Mouse (Mus musculus) G1E (cell line): ENCODE results near the gene Clrn3. TPM values are rescaled to one million over a fixed set of nuclear protein-coding genes. Genes with fewer than 3 reads are reported as not detected.

Experiments
- ATAC-seq: 2 replicates; pipeline ENCODE4 v1.8.0; 2016; ENCODE audit warnings: mild to moderate bottlenecking; ENCODE audit not compliant: insufficient number of reproducible peaks, poor library complexity, low FRiP score, severe bottlenecking; ENCODE audit errors: extremely low read depth
- DNase-seq: peaks from one replicate; pipeline ENCODE4 v3.0.0; 2012; ENCODE audit warnings: low spot score
- H3K27me3 ChIP-seq: 2 replicates; pipeline ENCODE4 v1.6.1; 2012; ENCODE audit warnings: mild to moderate bottlenecking, low read length, inconsistent platforms; ENCODE audit not compliant: insufficient read depth
- H3K36me3 ChIP-seq: replicated peaks from 2 replicates; pipeline ENCODE3; 2012; ENCODE audit warnings: mild to moderate bottlenecking, inconsistent platforms
- H3K4me1 ChIP-seq: 2 replicates; pipeline ENCODE4 v1.6.1; 2012; ENCODE audit warnings: low read depth, low read length, inconsistent platforms, mixed read lengths; ENCODE audit not compliant: insufficient read depth
- H3K4me3 ChIP-seq: 2 replicates; pipeline ENCODE4 v1.5.1; 2012; ENCODE audit warnings: low read depth, mild to moderate bottlenecking, inconsistent platforms, low read length, moderate library complexity, mixed read lengths
- H3K9me3 ChIP-seq: replicated peaks from 2 replicates; pipeline ENCODE4 v1.6.1; 2012; ENCODE audit warnings: inconsistent platforms
- CTCF ChIP-seq: IDR thresholded peaks from 2 replicates; pipeline ENCODE4 v1.5.1; 2012; ENCODE audit warnings: low read depth, low read length, inconsistent platforms, mixed read lengths
- GATA1 ChIP-seq: IDR thresholded peaks from 2 replicates; pipeline ENCODE4 v1.6.1; 2012; ENCODE audit warnings: borderline replicate concordance, low read length, inconsistent platforms, mixed read lengths
- GATA2 ChIP-seq: IDR thresholded peaks from 2 replicates; pipeline ENCODE4 v1.6.1; 2012; ENCODE audit warnings: low read depth, low read length, inconsistent platforms, borderline replicate concordance
- POLR2AphosphoS5 ChIP-seq: IDR thresholded peaks from 2 replicates; pipeline ENCODE4 v1.6.1; 2012; ENCODE audit warnings: low read depth, low read length, inconsistent platforms; ENCODE audit not compliant: insufficient replicate concordance
- TAL1 ChIP-seq: conservative IDR thresholded peaks from 2 replicates; pipeline ENCODE4 v1.6.1; 2012; ENCODE audit warnings: low read depth, low read length, inconsistent platforms, mixed read lengths
- polyA plus RNA-seq: library from polyadenylated mRNA; stranded (reverse); fragments of >175 nt; gene quantifications from 2 replicates; pipeline ENCODE4 v1.2.3, GENCODE M21; 2012
- total RNA-seq, 2 experiments: library from RNA; stranded (forward) in 1 of 2; stranded (reverse) in 1 of 2; fragments of 200-1000 nt in 1 of 2; fragments of >200 nt in 1 of 2; fragmentation: Nextera tagmentation in 1 of 2; gene quantifications; 2 replicates each; pipeline ENCODE4 v1.2.3; 2014 to 2017

Clrn3 gene
- total and polyA plus RNA-seq, 3 experiments, result 0.11 TPM; not detected in 2

- ATAC-seq (no peak), DNase-seq (peak; percentile 30)
- no peaks in the 10 kb centered on the region for H3K27me3 ChIP-seq
- H3K4me1 ChIP-seq, result peaks cover 77% of the 10 kb centered on the region
- H3K4me3 ChIP-seq, result peak overlapping the region; percentile 100
- H3K9me3 ChIP-seq, result no peaks in the 10 kb centered on the region
- H3K36me3 ChIP-seq, result peaks cover 49% of the 10 kb centered on the region
- peak; percentile 10; the same call in 1 of the 2 replicates for TF ChIP-seq POLR2AphosphoS5
- no peak for TF ChIP-seq CTCF
These were observed 9.7 kb upstream of the Clrn3 start for GRCm38 (mm10) chr7:135537948-135538741.

- ATAC-seq, result peak; percentile 69
- DNase-seq, result peak; percentile 86
- Histone ChIP-seq H3K9me3 (no peaks in the 10 kb centered on the region), H3K4me3 (peak within 1 kb of the TSS; percentile 100), H3K27me3 (no peaks in the 10 kb centered on the region), H3K4me1 (peaks cover 70% of the 10 kb centered on the region), H3K36me3 (peaks cover 43% of the 10 kb centered on the region)
- TF ChIP-seq POLR2AphosphoS5 (no peak), CTCF (peak; percentile 46)
These were observed 9.0 kb upstream of the Clrn3 start, which contains the start of gene Ptpre for GRCm38 (mm10) chr7:135537341-135537901. Gene Ptpre (plus strand): TSS chr7:135537481.

- ATAC-seq, result peak; percentile 12
- Histone ChIP-seq H3K36me3 (peaks cover 29% of the 10 kb centered on the region), H3K4me3 (no peak overlapping the region; the same call in 1 of the 2 replicates), H3K9me3 (no peaks in the 10 kb centered on the region), H3K4me1 (peaks cover 55% of the 10 kb centered on the region), H3K27me3 (peaks cover 5% of the 10 kb centered on the region; the same call in 1 of the 2 replicates)
- peak; percentile 38 for DNase-seq
- TF ChIP-seq TAL1 (no peak), GATA2 (no peak), GATA1 (no peak), POLR2AphosphoS5 (no peak), CTCF (no peak)
These were observed 7.5 kb upstream of the Clrn3 start for GRCm38 (mm10) chr7:135535908-135536307.

DNA sequence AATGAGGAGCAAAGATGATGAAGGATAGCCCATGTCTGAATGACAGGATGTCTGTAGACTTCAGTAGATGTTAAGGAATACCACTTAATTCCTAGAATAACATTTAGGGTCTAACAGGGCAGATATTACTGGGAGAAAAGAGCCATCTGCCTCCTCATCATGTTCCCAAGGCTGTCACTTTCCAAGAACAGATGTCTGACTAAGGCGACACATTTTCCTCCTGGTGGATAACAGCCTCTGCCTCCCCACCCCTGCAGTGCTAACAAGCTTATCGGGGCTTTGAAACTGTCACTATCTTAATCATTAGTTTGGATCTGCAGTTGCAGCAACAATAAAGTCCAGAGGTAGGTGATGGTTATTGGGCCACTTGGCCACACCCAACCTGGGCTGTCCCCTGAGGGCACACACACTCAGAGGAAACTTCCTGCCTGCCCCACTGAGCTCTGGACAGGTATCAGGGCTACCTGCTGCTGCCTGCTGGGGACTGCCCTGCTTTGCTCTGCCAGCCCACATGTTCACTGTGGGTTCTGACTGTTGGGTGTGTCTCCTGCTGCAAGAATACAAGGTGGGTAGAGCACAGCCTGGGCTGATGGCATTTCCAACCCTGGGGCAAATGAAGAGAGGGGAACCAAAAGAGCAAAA lies 6.2 kb upstream of the Clrn3 start:
- Histone ChIP-seq H3K9me3 (no peaks in the 10 kb centered on the region), H3K36me3 (peaks cover 16% of the 10 kb centered on the region), H3K4me1 (peaks cover 43% of the 10 kb centered on the region), H3K4me3 (peak overlapping the region; percentile 38; the same call in 1 of the 2 replicates), H3K27me3 (peaks cover 7% of the 10 kb centered on the region)
- DNase-seq (no peak), ATAC-seq (no peak)
- no peak for TF ChIP-seq CTCF
- no peak for TF ChIP-seq GATA2
- no peak for TF ChIP-seq POLR2AphosphoS5
- TF ChIP-seq GATA1, result no peak
- TF ChIP-seq TAL1, result no peak

DNA sequence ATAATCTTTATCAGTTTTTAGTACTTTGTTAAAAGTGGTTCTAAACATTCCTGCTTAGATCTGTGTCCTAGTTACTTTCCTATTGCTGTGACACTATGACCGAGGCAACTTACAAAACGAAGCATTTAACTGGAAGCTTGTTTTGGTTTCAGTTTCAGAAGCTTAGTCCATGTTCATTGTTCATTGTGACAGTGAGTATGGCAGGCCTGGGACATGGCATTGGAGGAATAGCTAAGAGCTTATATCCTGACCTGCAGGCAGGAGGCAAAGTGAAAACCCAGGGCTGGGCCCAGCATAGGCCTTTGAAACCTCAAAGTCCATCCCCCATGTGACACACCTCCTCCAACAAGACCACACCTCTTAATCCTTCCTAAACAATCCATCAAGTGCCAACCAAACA lies 614 bp upstream of the Clrn3 start:
- TF ChIP-seq GATA2, result no peak
- no peak for TF ChIP-seq GATA1
- no peak for TF ChIP-seq TAL1
- no peak for TF ChIP-seq CTCF
- TF ChIP-seq POLR2AphosphoS5, result no peak
- no peak for ATAC-seq
- no peak overlapping the region for H3K4me3 ChIP-seq
- H3K4me1 ChIP-seq, result peaks cover 4% of the 10 kb centered on the region
- H3K27me3 ChIP-seq, result peaks cover 35% of the 10 kb centered on the region
- no peaks in the 10 kb centered on the region for H3K9me3 ChIP-seq
- H3K36me3 ChIP-seq, result no peaks in the 10 kb centered on the region
- no peak for DNase-seq

- peaks cover 45% of the 10 kb centered on the region for H3K27me3 ChIP-seq
- no peak overlapping the region for H3K4me3 ChIP-seq
- no peaks in the 10 kb centered on the region for H3K9me3 ChIP-seq
- H3K4me1 ChIP-seq, result peaks cover 4% of the 10 kb centered on the region
- ATAC-seq (no peak), DNase-seq (no peak)
- H3K36me3 ChIP-seq, result no peaks in the 10 kb centered on the region
- TF ChIP-seq GATA1, result no peak
- TF ChIP-seq GATA2, result no peak
- TF ChIP-seq POLR2AphosphoS5, result no peak
- TF ChIP-seq TAL1, result peak; percentile 49; the same call in 1 of the 2 replicates
- TF ChIP-seq CTCF, result no peak
These were observed 1.3 kb downstream of the Clrn3 start for GRCm38 (mm10) chr7:135527169-135527568.
